7 mouse cellular contexts compared by ENCODE assay signal in genomic region chr14:79389438-79390264, GRCm38 (mm10). TPM values are rescaled to one million over a fixed set of nuclear protein-coding genes. Genes with fewer than 3 reads are reported as not detected.
A peak's percentile ranks its signal among the peaks of the same experiment; 100 is the strongest.
DNase-seq lines count a peak whose midpoint lies in the region; ATAC-seq and TF ChIP-seq lines count a peak whose summit lies in the region.

No protein-coding gene starts in this region.

- peak overlapping the region; percentile 90 for H3K4me2 ChIP-seq in kidney, postnatal 0 days (ENCODE audit: low read length)

- DNase-seq in CD4-positive helper T cell, adult 2 months (ENCODE audit: low read depth, low spot score), result peak; percentile 10
- peak; percentile 38 for DNase-seq in MN1 (ENCODE audit: low spot score)
- no peak for DNase-seq in embryonic facial prominence, embryonic 10.5 days (ENCODE audit: low spot score)
- DNase-seq in heart, embryonic 10.5 days (ENCODE audit: low spot score), result no peak
- DNase-seq in kidney, postnatal 0 days (ENCODE audit: low spot score), result peak; percentile 27
- DNase-seq in lung, postnatal 4 days, result peak; percentile 8 to 29
- peak; percentile 21 for DNase-seq in thymus, postnatal 4 days

- no peak for ATAC-seq in kidney, postnatal 0 days (replicated peaks; ENCODE audit: low FRiP score, low read depth)

- peak overlapping the region; percentile 99 for H3K27ac ChIP-seq in embryonic facial prominence, embryonic 10.5 days (replicated peaks)
- H3K27ac ChIP-seq in heart, embryonic 10.5 days, result peak overlapping the region; percentile 99
- H3K27ac ChIP-seq in kidney, postnatal 0 days, result peak overlapping the region; percentile 96

- WGBS in embryonic facial prominence, embryonic 10.5 days, result 2% methylated on average over 16 of the region's 16 CpGs
- 2% methylated on average over 16 of the region's 16 CpGs for WGBS in heart, embryonic 10.5 days
- WGBS in kidney, postnatal 0 days, result 1% methylated on average over 16 of the region's 16 CpGs

- H3K4me3 ChIP-seq in embryonic facial prominence, embryonic 10.5 days, result peak overlapping the region; percentile 90
- H3K4me3 ChIP-seq in heart, embryonic 10.5 days, result peak overlapping the region; percentile 92
- H3K4me3 ChIP-seq in kidney, postnatal 0 days (replicated peaks; ENCODE audit: low read depth, low read length), result peak overlapping the region; percentile 93

- H3K9me3 ChIP-seq in embryonic facial prominence, embryonic 10.5 days, result no peaks in the 10 kb centered on the region
- no peaks in the 10 kb centered on the region for H3K9me3 ChIP-seq in heart, embryonic 10.5 days
- no peaks in the 10 kb centered on the region for H3K9me3 ChIP-seq in kidney, postnatal 0 days (replicated peaks; ENCODE audit: low read length)

- peaks cover 38% of the 10 kb centered on the region for H3K36me3 ChIP-seq in embryonic facial prominence, embryonic 10.5 days (replicated peaks)
- peaks cover 15% of the 10 kb centered on the region; the same call in 1 of the 2 replicates for H3K36me3 ChIP-seq in heart, embryonic 10.5 days
- peaks cover 7% of the 10 kb centered on the region for H3K36me3 ChIP-seq in kidney, postnatal 0 days (ENCODE audit: insufficient read depth, low read length)

- H3K4me1 ChIP-seq in embryonic facial prominence, embryonic 10.5 days, result peaks cover 12% of the 10 kb centered on the region
- peaks cover 4% of the 10 kb centered on the region for H3K4me1 ChIP-seq in heart, embryonic 10.5 days
- H3K4me1 ChIP-seq in kidney, postnatal 0 days (replicated peaks; ENCODE audit: insufficient read depth, low read length), result peaks cover 6% of the 10 kb centered on the region; the same call in 1 of the 2 replicates

- peak overlapping the region; percentile 82 for H3K9ac ChIP-seq in kidney, postnatal 0 days (ENCODE audit: low read depth, low read length)

- H3K27me3 ChIP-seq in embryonic facial prominence, embryonic 10.5 days (replicated peaks; ENCODE audit: low read depth, poor library complexity, severe bottlenecking), result no peaks in the 10 kb centered on the region
- H3K27me3 ChIP-seq in heart, embryonic 10.5 days (ENCODE audit: insufficient read depth, poor library complexity, severe bottlenecking), result no peaks in the 10 kb centered on the region
- H3K27me3 ChIP-seq in kidney, postnatal 0 days (ENCODE audit: insufficient read depth, low read length), result no peaks in the 10 kb centered on the region

- TF ChIP-seq CTCF in kidney, postnatal 0 days (IDR thresholded peaks at IDR 0.05; ENCODE audit: low read depth), result no peak

RNA-seq across cellular contexts. Expression of gene Naa16, which starts 0.9 kb away (rescaled TPM):
- 46.8 and 50.6 TPM in 2 replicates for polyA plus RNA-seq in embryonic facial prominence, embryonic 10.5 days (2016; fragmentation: Nextera tagmentation; extraction: Ambion mirVana)
- 27.1 and 30.2 TPM in 2 replicates for polyA plus RNA-seq in heart, embryonic 10.5 days (2016; fragmentation: Nextera tagmentation; extraction: Ambion mirVana)
- polyA plus RNA-seq in kidney, postnatal 0 days (2015; fragmentation: Nextera tagmentation; extraction: Ambion mirVana), result 30.7 and 32.5 TPM in 2 replicates

RNA-seq across cellular contexts. Expression of gene Mtrf1, which starts 7.9 kb away (rescaled TPM):
- 8.2 and 9.6 TPM in 2 replicates for polyA plus RNA-seq in embryonic facial prominence, embryonic 10.5 days (2016; fragmentation: Nextera tagmentation; extraction: Ambion mirVana)
- polyA plus RNA-seq in heart, embryonic 10.5 days (2016; fragmentation: Nextera tagmentation; extraction: Ambion mirVana), result 9.1 and 9.4 TPM in 2 replicates
- polyA plus RNA-seq in kidney, postnatal 0 days (2015; fragmentation: Nextera tagmentation; extraction: Ambion mirVana), result 10.9 and 12.2 TPM in 2 replicates

RNA-seq across cellular contexts. Expression of gene Kbtbd7, which starts 36.7 kb away (rescaled TPM):
- polyA plus RNA-seq in embryonic facial prominence, embryonic 10.5 days (2016; fragmentation: Nextera tagmentation; extraction: Ambion mirVana), result 12.1 and 13.3 TPM in 2 replicates
- polyA plus RNA-seq in heart, embryonic 10.5 days (2016; fragmentation: Nextera tagmentation; extraction: Ambion mirVana), result 9.2 and 9.3 TPM in 2 replicates
- polyA plus RNA-seq in kidney, postnatal 0 days (2015; fragmentation: Nextera tagmentation; extraction: Ambion mirVana), result 9.7 and 10.1 TPM in 2 replicates

Comparison
In these comparisons a context has a peak if more than half of its experiments do, and no peak if none do; other contexts are left out.
1. DNase-seq: peak in CD4-positive helper T cell, adult 2 months (single experiment), MN1 (single experiment), kidney, postnatal 0 days (single experiment), lung, postnatal 4 days (2 of 2) and thymus, postnatal 4 days (single experiment); none in embryonic facial prominence, embryonic 10.5 days (single experiment) and heart, embryonic 10.5 days (single experiment).
2. Peak in every context shown above with its lines, with median percentiles within 50 percentile points of each other: H3K27ac ChIP-seq and H3K4me3 ChIP-seq.